Mouse (Mus musculus): ENCODE data around the gene Smyd4. TPM values are rescaled to one million over a fixed set of nuclear protein-coding genes. Genes with fewer than 3 reads are reported as not detected.

Smyd4 gene
- total and polyA plus RNA-seq, 3 experiments, result 9.6 to 12.8 TPM; not detected in 1

GRCm38 (mm10) chr11:75441034-75441433, 92.8 kb downstream of the Smyd4 start:
- no peaks in the 10 kb centered on the region for H3K79me2 ChIP-seq (ENCODE audit: control insufficient read depth, insufficient read depth, low read length, poor library complexity)
- H3K27ac ChIP-seq (ENCODE audit: control insufficient read depth, low read depth, low read length), result no peak overlapping the region
- no peaks in the 10 kb centered on the region for H3K4me1 ChIP-seq (ENCODE audit: control insufficient read depth in 1 of 2, insufficient read depth in 2 of 2, low read length in 2 of 2)
- no peaks in the 10 kb centered on the region for H3K27me3 ChIP-seq (ENCODE audit: control insufficient read depth in 1 of 2, insufficient read depth in 2 of 2, low read length in 2 of 2)
- H3K9me3 ChIP-seq (replicated peaks; ENCODE audit: insufficient read depth, low read length), result no peaks in the 10 kb centered on the region
- no peak overlapping the region for H3K9ac ChIP-seq (ENCODE audit: control insufficient read depth, low read depth, low read length, poor library complexity, severe bottlenecking)
- H3K4me3 ChIP-seq (ENCODE audit: control insufficient read depth in 1 of 2, insufficient read depth in 1 of 2, low read depth in 2 of 2, low read length in 2 of 2), result no peak overlapping the region
- DNase-seq (ENCODE audit: low read depth, low spot score), result no peak
- H3K36me3 ChIP-seq (ENCODE audit: control insufficient read depth in 1 of 2, insufficient read depth in 2 of 2, low read length in 2 of 2), result no peaks in the 10 kb centered on the region
- TF ChIP-seq KAT2A (conservative IDR thresholded peaks at IDR 0.05; ENCODE audit: low read depth, low read length) (no peak), MAZ (IDR thresholded peaks at IDR 0.05; ENCODE audit: low read depth, low read length) (no peak), ELF1 (IDR thresholded peaks at IDR 0.05; ENCODE audit: low read depth, low read length) (no peak), POLR2AphosphoS5 (IDR thresholded peaks at IDR 0.05; ENCODE audit: borderline replicate concordance, low read depth, low read length) (no peak), JUND (IDR thresholded peaks at IDR 0.05; ENCODE audit: low read depth, low read length) (no peak), GATA1 (IDR thresholded peaks at IDR 0.05; ENCODE audit: low read depth, low read length) (no peak), MAX (IDR thresholded peaks at IDR 0.05; ENCODE audit: low read length) (no peak), CHD2 (IDR thresholded peaks at IDR 0.05; ENCODE audit: low read length) (no peak), USF2 (IDR thresholded peaks at IDR 0.05; ENCODE audit: borderline replicate concordance in 1 of 2, insufficient read depth in 1 of 2, low read depth in 1 of 2, low read length in 2 of 2) (no peak), UBTF (IDR thresholded peaks at IDR 0.05; ENCODE audit: borderline replicate concordance, insufficient read depth, low read depth, low read length) (no peak), MAFK (IDR thresholded peaks at IDR 0.05; ENCODE audit: borderline replicate concordance, low read depth, low read length) (no peak), ETS1 (IDR thresholded peaks at IDR 0.05; ENCODE audit: low read depth, low read length) (no peak)

GRCm38 (mm10) chr11:75441601-75442000, 93.4 kb downstream of the Smyd4 start:
- Histone ChIP-seq H3K36me3 (ENCODE audit: control insufficient read depth in 1 of 2, insufficient read depth in 2 of 2, low read length in 2 of 2) (no peaks in the 10 kb centered on the region), H3K79me2 (ENCODE audit: control insufficient read depth, insufficient read depth, low read length, poor library complexity) (no peaks in the 10 kb centered on the region), H3K9ac (ENCODE audit: control insufficient read depth, low read depth, low read length, poor library complexity, severe bottlenecking) (no peak overlapping the region), H3K4me3 (ENCODE audit: control insufficient read depth in 1 of 2, insufficient read depth in 1 of 2, low read depth in 2 of 2, low read length in 2 of 2) (no peak overlapping the region), H3K9me3 (replicated peaks; ENCODE audit: insufficient read depth, low read length) (no peaks in the 10 kb centered on the region), H3K4me1 (ENCODE audit: control insufficient read depth in 1 of 2, insufficient read depth in 2 of 2, low read length in 2 of 2) (no peaks in the 10 kb centered on the region), H3K27me3 (ENCODE audit: control insufficient read depth in 1 of 2, insufficient read depth in 2 of 2, low read length in 2 of 2) (no peaks in the 10 kb centered on the region), H3K27ac (ENCODE audit: control insufficient read depth, low read depth, low read length) (no peak overlapping the region)
- DNase-seq (ENCODE audit: low read depth, low spot score), result no peak
- TF ChIP-seq POLR2AphosphoS2 (IDR thresholded peaks at IDR 0.05; ENCODE audit: low read length) (no peak), MAZ (IDR thresholded peaks at IDR 0.05; ENCODE audit: low read depth, low read length) (no peak), SMC3 (IDR thresholded peaks at IDR 0.05; ENCODE audit: low read depth, low read length) (no peak), CHD2 (IDR thresholded peaks at IDR 0.05; ENCODE audit: low read length) (no peak), JUND (IDR thresholded peaks at IDR 0.05; ENCODE audit: low read depth, low read length) (no peak)

- peaks cover 0 to 3% of the 10 kb centered on the region in 2 experiments; a peak in 1 of 4 replicates for H3K4me1 ChIP-seq (ENCODE audit: control insufficient read depth in 1 of 2, insufficient read depth in 2 of 2, low read length in 2 of 2)
- H3K79me2 ChIP-seq (ENCODE audit: control insufficient read depth, insufficient read depth, low read length, poor library complexity), result no peaks in the 10 kb centered on the region
- H3K27ac ChIP-seq (ENCODE audit: control insufficient read depth, low read depth, low read length), result no peak overlapping the region
- H3K4me3 ChIP-seq (ENCODE audit: control insufficient read depth in 1 of 2, insufficient read depth in 1 of 2, low read depth in 2 of 2, low read length in 2 of 2), result no peak overlapping the region
- TF ChIP-seq TCF12 (IDR thresholded peaks at IDR 0.05; ENCODE audit: low read depth, low read length) (no peak), ZNF384 (IDR thresholded peaks at IDR 0.05; ENCODE audit: low read depth, low read length) (no peak), MYC (IDR thresholded peaks at IDR 0.05; ENCODE audit: low read depth, low read length) (no peak), USF2 (IDR thresholded peaks at IDR 0.05; ENCODE audit: borderline replicate concordance in 1 of 2, insufficient read depth in 1 of 2, low read depth in 1 of 2, low read length in 2 of 2) (no peak), UBTF (IDR thresholded peaks at IDR 0.05; ENCODE audit: borderline replicate concordance, insufficient read depth, low read depth, low read length) (no peak), RAD21 (IDR thresholded peaks at IDR 0.05; ENCODE audit: low read depth, low read length) (no peak), MAZ (IDR thresholded peaks at IDR 0.05; ENCODE audit: low read depth, low read length) (no peak), ETS1 (IDR thresholded peaks at IDR 0.05; ENCODE audit: low read depth, low read length) (no peak), POLR2A (IDR thresholded peaks at IDR 0.05; ENCODE audit: control insufficient read depth in 1 of 2, insufficient read depth in 1 of 2, low read depth in 1 of 2, low read length in 2 of 2, poor library complexity in 1 of 2) (no peak), GABPA (IDR thresholded peaks at IDR 0.05; ENCODE audit: low read depth, low read length) (no peak), MEF2A (IDR thresholded peaks at IDR 0.05; ENCODE audit: extremely low read depth, insufficient replicate concordance, low read depth, low read length, poor library complexity, severe bottlenecking) (no peak), MAFK (IDR thresholded peaks at IDR 0.05; ENCODE audit: borderline replicate concordance, low read depth, low read length) (no peak), RCOR1 (IDR thresholded peaks at IDR 0.05; ENCODE audit: low read depth, low read length) (no peak), TBP (IDR thresholded peaks at IDR 0.05; ENCODE audit: low read depth, low read length) (no peak), BHLHE40 (IDR thresholded peaks at IDR 0.05; ENCODE audit: borderline replicate concordance, low read depth, low read length) (no peak), ZMIZ1 (IDR thresholded peaks at IDR 0.05; ENCODE audit: low read depth, low read length) (no peak)
- no peaks in the 10 kb centered on the region; a peak in 1 of 4 replicates for H3K36me3 ChIP-seq (ENCODE audit: control insufficient read depth in 1 of 2, insufficient read depth in 2 of 2, low read length in 2 of 2)
- H3K9ac ChIP-seq (ENCODE audit: control insufficient read depth, low read depth, low read length, poor library complexity, severe bottlenecking), result no peak overlapping the region
- H3K9me3 ChIP-seq (replicated peaks; ENCODE audit: insufficient read depth, low read length), result no peaks in the 10 kb centered on the region
- no peaks in the 10 kb centered on the region for H3K27me3 ChIP-seq (ENCODE audit: control insufficient read depth in 1 of 2, insufficient read depth in 2 of 2, low read length in 2 of 2)
- no peak for DNase-seq (ENCODE audit: low read depth, low spot score)
Measured at GRCm38 (mm10) chr11:75443711-75444110, 95.5 kb downstream of the Smyd4 start.
